Mouse (Mus musculus) spleen, postnatal 14 days (tissue): ENCODE measurements around the gene Gm19684.
"Not testable (repeated sequence)": the region's sequence is repeated elsewhere in the genome, so short reads cannot be mapped to it uniquely, and the experiment has no call there.

Source experiments
- DNase-seq, 2 experiments: peaks; one replicate each; pipeline ENCODE4 v3.0.0; 2021 to 2022; ENCODE audit warnings: low spot score in 2 of 2

Gm19684 gene

GRCm38 (mm10) chr17:36178938-36179337 is 57.5 kb downstream of the Gm19684 start:
- DNase-seq, result not testable (repeated sequence)
